Mouse (Mus musculus) spleen, postnatal 4 days (tissue): ENCODE results near the gene Mob3b.

ENCODE experiments used
- DNase-seq, 2 experiments: peaks; one replicate each; pipeline ENCODE4 v3.0.0; 2022; ENCODE audit warnings: low spot score in 2 of 2

Mob3b gene

GRCm38 (mm10) chr4:35156751-35157611 lies at the start of gene Mob3b:
Mob3b (minus strand) TSS chr4:35157484.
- DNase-seq = peak; percentile 82 to 92

GRCm38 (mm10) chr4:35204659-35205058 lies 47.4 kb upstream of the Mob3b start:
- DNase-seq = no peak

GRCm38 (mm10) chr4:35203724-35204123 lies 46.4 kb upstream of the Mob3b start:
- no peak for DNase-seq

- no peak for DNase-seq
Observed at GRCm38 (mm10) chr4:35201700-35202099, 44.4 kb upstream of the Mob3b start.

GRCm38 (mm10) chr4:35192725-35193124 lies 35.4 kb upstream of the Mob3b start:
- DNase-seq = no peak

- DNase-seq = no peak
Observed at GRCm38 (mm10) chr4:35189794-35190193, 32.5 kb upstream of the Mob3b start.

- DNase-seq = no peak
Observed at GRCm38 (mm10) chr4:35187617-35188326, 30.5 kb upstream of the Mob3b start.

GRCm38 (mm10) chr4:35177926-35178645 lies 20.8 kb upstream of the Mob3b start:
- no peak for DNase-seq

- DNase-seq = no peak
Observed at GRCm38 (mm10) chr4:35175566-35175965, 18.3 kb upstream of the Mob3b start.

GRCm38 (mm10) chr4:35173551-35173950 lies 16.3 kb upstream of the Mob3b start:
- no peak for DNase-seq

- no peak for DNase-seq
Observed at GRCm38 (mm10) chr4:35172471-35172870, 15.2 kb upstream of the Mob3b start.

GRCm38 (mm10) chr4:35169571-35170125 lies 12.4 kb upstream of the Mob3b start:
- no peak for DNase-seq

- DNase-seq = no peak
Observed at GRCm38 (mm10) chr4:35167855-35168254, 10.6 kb upstream of the Mob3b start.

- no peak for DNase-seq
Observed at GRCm38 (mm10) chr4:35165947-35166346, 8.7 kb upstream of the Mob3b start.

GRCm38 (mm10) chr4:35165275-35165674 lies 8.0 kb upstream of the Mob3b start:
- DNase-seq = no peak

- DNase-seq = no peak
Observed at GRCm38 (mm10) chr4:35157815-35158214, 531 bp upstream of the Mob3b start.

- peak; percentile 49 to 74 for DNase-seq
Observed at GRCm38 (mm10) chr4:35156149-35156611, 1.1 kb downstream of the Mob3b start.

- peak; percentile 47 to 72 for DNase-seq
Observed at GRCm38 (mm10) chr4:35155132-35155922, 2.0 kb downstream of the Mob3b start.

GRCm38 (mm10) chr4:35154051-35154450 lies 3.2 kb downstream of the Mob3b start:
- DNase-seq = no peak

- no peak for DNase-seq
Observed at GRCm38 (mm10) chr4:35151756-35152155, 5.5 kb downstream of the Mob3b start, which contains the start of gene Ifnk. Ifnk (plus strand) TSS chr4:35152056.

- DNase-seq = no peak
Observed at GRCm38 (mm10) chr4:35150706-35151105, 6.6 kb downstream of the Mob3b start.
